Mouse (Mus musculus) megakaryocyte, embryonic 14.5 days (primary cell): ENCODE measurements around the gene Aip.

Source experiments
- FLI1 ChIP-seq: IDR thresholded peaks from 2 replicates; pipeline ENCODE4 v1.6.1; 2012; ENCODE audit warnings: low read length, inconsistent platforms, mixed read lengths
- GATA1 ChIP-seq: IDR thresholded peaks from 3 replicates; pipeline ENCODE4 v1.6.1; 2012; ENCODE audit warnings: mixed read lengths, low read length, inconsistent platforms, borderline replicate concordance

DNA sequence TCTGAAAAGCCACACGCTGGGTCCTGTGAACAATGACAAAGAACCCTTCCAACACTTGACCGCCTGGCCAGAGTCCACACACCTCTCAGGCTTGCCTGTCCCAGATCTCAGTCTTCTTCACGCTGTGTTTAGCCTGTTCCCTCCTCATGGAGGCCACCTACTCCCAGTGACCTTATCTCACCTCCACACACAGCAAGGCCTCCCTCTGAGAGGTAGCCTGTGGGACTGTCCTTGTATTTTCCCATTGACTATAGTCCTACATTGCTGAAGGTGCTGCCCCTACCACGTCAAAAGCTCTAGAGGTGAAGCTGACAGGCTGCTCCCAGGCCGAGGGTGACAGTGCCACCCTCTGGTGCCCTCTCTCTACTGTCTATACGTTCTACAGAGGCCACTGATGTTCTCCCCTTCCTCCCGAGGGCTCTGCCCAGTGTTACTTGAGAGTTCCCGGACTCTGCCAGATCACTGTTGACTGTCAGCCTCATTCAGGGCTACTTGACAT lies 45.1 kb downstream of the Aip start:
- TF ChIP-seq GATA1 (no peak), FLI1 (no peak)
